Comparison of ENCODE assay signal across 8 mouse cellular contexts in genomic region chr11:82991469-82992166, GRCm38 (mm10). TPM values are rescaled to one million over a fixed set of nuclear protein-coding genes. Genes with fewer than 3 reads are reported as not detected.
A peak's percentile ranks its signal among the peaks of the same experiment; 100 is the strongest.
DNase-seq lines count a peak whose midpoint lies in the region; ATAC-seq and TF ChIP-seq lines count a peak whose summit lies in the region.

Gene Slfn9, minus strand, starts transcription at chr11:82991830.

- TF ChIP-seq CTCF in CH12.LX (conservative IDR thresholded peaks at IDR 0.05 in 1 of 2, IDR thresholded peaks at IDR 0.05 in 1 of 2; ENCODE audit: low read depth in 2 of 2, low read length in 2 of 2), result no peak

- TF ChIP-seq POLR2A in CH12.LX (IDR thresholded peaks at IDR 0.05; ENCODE audit: low read depth, low read length), result peak; percentile 40; the same call in 1 of the 2 replicates

- DNase-seq in CH12.LX (ENCODE audit: extremely low read depth), result peak; percentile 17
- peak; percentile 81 for DNase-seq in adrenal gland, adult 8-10 months
- DNase-seq in kidney, postnatal 10 days, result peak; percentile 71
- DNase-seq in lung, adult 18-20 months, result peak; percentile 21 to 24
- DNase-seq in thymus, postnatal 36 days, result peak; percentile 26 to 29

- 2% methylated on average over 14 of the region's 14 CpGs for WGBS in heart, embryonic 16.5 days
- WGBS in neural tube, embryonic 13.5 days, result 5% methylated on average over 14 of the region's 14 CpGs

- ATAC-seq in erythroid progenitor cell, adult 5-6 weeks (replicated peaks; ENCODE audit: low FRiP score, poor library complexity, severe bottlenecking), result peak; percentile 32
- peak; percentile 25; the same call in 1 of the 2 replicates for ATAC-seq in heart, embryonic 16.5 days (replicated peaks; ENCODE audit: extremely low read depth, insufficient read depth, low FRiP score)
- no peak for ATAC-seq in neural tube, embryonic 13.5 days (ENCODE audit: low read depth)

- peak within 1 kb of the TSS; percentile 86 for H3K4me2 ChIP-seq in CH12.LX (ENCODE audit: insufficient read depth, low read depth, poor library complexity, severe bottlenecking)
- peak within 1 kb of the TSS; percentile 91 for H3K4me2 ChIP-seq in heart, embryonic 16.5 days (ENCODE audit: low read depth, low read length)
- peak within 1 kb of the TSS; percentile 53 for H3K4me2 ChIP-seq in neural tube, embryonic 13.5 days

- H3K27ac ChIP-seq in CH12.LX (ENCODE audit: insufficient read depth, low read depth), result no peak within 1 kb of the TSS
- H3K27ac ChIP-seq in heart, embryonic 16.5 days (ENCODE audit: low read length), result peak within 1 kb of the TSS; percentile 94
- H3K27ac ChIP-seq in neural tube, embryonic 13.5 days (replicated peaks), result no peak within 1 kb of the TSS

- in situ Hi-C loops in CH12.LX (cut with MboI; ENCODE audit: low pct_ligation_motif_present, low pct_unique_long_range_greater_than_20kb, low sequenced_read_pairs), result no loop called here

- peak within 1 kb of the TSS; percentile 54 for H3K9ac ChIP-seq in CH12.LX (ENCODE audit: insufficient read depth, low read depth)
- peak within 1 kb of the TSS; percentile 87 for H3K9ac ChIP-seq in heart, embryonic 16.5 days (ENCODE audit: low read length)
- peak within 1 kb of the TSS; percentile 51 for H3K9ac ChIP-seq in neural tube, embryonic 13.5 days

- no peak for TF ChIP-seq RAD21 in CH12.LX (IDR thresholded peaks at IDR 0.05; ENCODE audit: low read depth, low read length)

- peak within 1 kb of the TSS; percentile 52 to 60 (median 56) for H3K4me3 ChIP-seq in CH12.LX (replicated peaks in 1 of 3; ENCODE audit: low read depth in 2 of 3, low read length in 2 of 3, poor library complexity in 1 of 3)
- H3K4me3 ChIP-seq in heart, embryonic 16.5 days (ENCODE audit: low read length), result peak within 1 kb of the TSS; percentile 77
- H3K4me3 ChIP-seq in neural tube, embryonic 13.5 days, result peak within 1 kb of the TSS; percentile 28

- no peaks in the 10 kb centered on the region for H3K27me3 ChIP-seq in CH12.LX (replicated peaks)
- H3K27me3 ChIP-seq in heart, embryonic 16.5 days (ENCODE audit: control insufficient read depth, insufficient read depth, low read length), result no peaks in the 10 kb centered on the region
- H3K27me3 ChIP-seq in neural tube, embryonic 13.5 days, result 0 out of 2 replicates have a peak, but pooled peaks cover 12% of the 10 kb centered on the region

- peaks cover 2 to 31% of the 10 kb centered on the region in 2 experiments for H3K4me1 ChIP-seq in CH12.LX (ENCODE audit: control insufficient read depth in 1 of 2, insufficient read depth in 2 of 2)
- H3K4me1 ChIP-seq in heart, embryonic 16.5 days (ENCODE audit: control insufficient read depth, insufficient read depth, low read length), result peaks cover 17% of the 10 kb centered on the region
- H3K4me1 ChIP-seq in neural tube, embryonic 13.5 days (replicated peaks), result peaks cover 14% of the 10 kb centered on the region

- peaks cover 3 to 7% of the 10 kb centered on the region in 2 experiments for H3K36me3 ChIP-seq in CH12.LX (replicated peaks in 1 of 2; ENCODE audit: control insufficient read depth in 1 of 2, insufficient read depth in 1 of 2, low read length in 1 of 2)
- peaks cover under 1% of the 10 kb centered on the region; the same call in 1 of the 2 replicates for H3K36me3 ChIP-seq in heart, embryonic 16.5 days (ENCODE audit: control insufficient read depth, insufficient read depth)
- no peaks in the 10 kb centered on the region for H3K36me3 ChIP-seq in neural tube, embryonic 13.5 days

- H3K9me3 ChIP-seq in CH12.LX (replicated peaks; ENCODE audit: low read length), result no peaks in the 10 kb centered on the region
- no peaks in the 10 kb centered on the region for H3K9me3 ChIP-seq in heart, embryonic 16.5 days (replicated peaks; ENCODE audit: control insufficient read depth, low read length)
- no peaks in the 10 kb centered on the region for H3K9me3 ChIP-seq in neural tube, embryonic 13.5 days

- dilution Hi-C loops in CH12.LX (cut with MboI; ENCODE audit: extremely low pct_ligation_motif_present, extremely low pct_unique_long_range_greater_than_20kb, low sequenced_read_pairs), result no loop called here

- H3K79me2 ChIP-seq in CH12.LX (replicated peaks; ENCODE audit: control insufficient read depth, extremely low read depth, insufficient read depth, poor library complexity, severe bottlenecking), result 0 out of 2 replicates have a peak, but pooled peaks cover 2% of the 10 kb centered on the region

- 0 out of 2 replicates have a peak, but pooled peaks have one; percentile 22 for TF ChIP-seq EP300 in CH12.LX (IDR thresholded peaks at IDR 0.05; ENCODE audit: low read length)

TF ChIP-seq in CH12.LX, 34 proteins besides CTCF, POLR2A, EP300 and RAD21:
- TF ChIP-seq SIN3A (IDR thresholded peaks at IDR 0.05; ENCODE audit: low read length) (peak; percentile 62), MYC (IDR thresholded peaks at IDR 0.05; ENCODE audit: low read depth, low read length) (no peak), MAZ (IDR thresholded peaks at IDR 0.05; ENCODE audit: low read depth, low read length) (0 out of 2 replicates have a peak, but pooled peaks have one; percentile 28), TCF12 (IDR thresholded peaks at IDR 0.05; ENCODE audit: low read depth, low read length) (peak; percentile 59), ZMIZ1 (IDR thresholded peaks at IDR 0.05; ENCODE audit: low read depth, low read length) (no peak), ETS1 (conservative IDR thresholded peaks at IDR 0.05; ENCODE audit: low read depth, low read length) (0 out of 2 replicates have a peak, but pooled peaks have one; percentile 17), CHD2 (IDR thresholded peaks at IDR 0.05; ENCODE audit: low read length) (0 out of 2 replicates have a peak, but pooled peaks have one; percentile 34), NRF1 (IDR thresholded peaks at IDR 0.05; ENCODE audit: low read depth, low read length) (0 out of 2 replicates have a peak, but pooled peaks have one; percentile 12), JUN (IDR thresholded peaks at IDR 0.05; ENCODE audit: insufficient read depth, low read depth, low read length) (no peak), USF2 (conservative IDR thresholded peaks at IDR 0.05; ENCODE audit: low read depth, low read length) (no peak), UBTF (IDR thresholded peaks at IDR 0.05; ENCODE audit: low read depth, low read length) (0 out of 2 replicates have a peak, but pooled peaks have one; percentile 28), BHLHE40 (IDR thresholded peaks at IDR 0.05; ENCODE audit: low read depth, low read length) (no peak), MEF2A (IDR thresholded peaks at IDR 0.05; ENCODE audit: borderline replicate concordance, low read depth, low read length) (peak; percentile 16; the same call in 1 of the 2 replicates), NELFE (IDR thresholded peaks at IDR 0.05; ENCODE audit: low read depth, low read length) (peak; percentile 24; the same call in 1 of the 2 replicates), PAX5 (IDR thresholded peaks at IDR 0.05; ENCODE audit: low read length) (no peak), IRF4 (IDR thresholded peaks at IDR 0.05; ENCODE audit: low read depth, low read length) (0 out of 2 replicates have a peak, but pooled peaks have one; percentile 11)

RNA-seq across cellular contexts. Expression of gene Slfn9, which starts in this region (rescaled TPM):
- 6.7 and 8.5 TPM in 2 replicates for total RNA-seq in CH12.LX (2012; rRNA removed)
- total RNA-seq in CH12.LX (2014; rRNA removed), result 6.3 and 6.4 TPM in 2 replicates
- 11.5 and 12.4 TPM in 2 replicates for polyA plus RNA-seq in CH12.LX (2012; ENCODE audit: insufficient read length, low read depth)
- 10 to 100 TPM in 2 of 4 experiments, 1 to 10 TPM in 2; 7.4 to 11.7 (median 9.1) TPM for total RNA-seq in adrenal gland, adult 8-10 months (2022)
- 6.8 and 10.1 TPM in 2 replicates for total RNA-seq in erythroid progenitor cell, adult 5-6 weeks (2015; ENCODE audit: low replicate concordance)
- 6.0 and 6.1 TPM in 2 replicates for total RNA-seq in erythroid progenitor cell, adult 5-6 weeks (2017; ENCODE audit: low replicate concordance)
- polyA plus RNA-seq in heart, embryonic 16.5 days (2015; fragmentation: Nextera tagmentation; extraction: Ambion mirVana), result 11.9 and 13.1 TPM in 2 replicates
- polyA plus RNA-seq in neural tube, embryonic 13.5 days (2015; fragmentation: Nextera tagmentation; extraction: Ambion mirVana), result 2.7 and 2.8 TPM in 2 replicates

Comparison
In these comparisons a context has a peak if more than half of its experiments do, and no peak if none do; other contexts are left out.
1. DNase-seq: peak in every context shown above with its lines; median percentile 81 in adrenal gland, adult 8-10 months; 71 in kidney, postnatal 10 days; 28 in thymus, postnatal 36 days; 22 in lung, adult 18-20 months; 17 in CH12.LX.